Mouse (Mus musculus) testis, postnatal 14 days (tissue): ENCODE results near the gene Laptm4a.

Source experiments
- DNase-seq: peaks from one replicate; pipeline ENCODE4 v3.0.0; 2021; ENCODE audit warnings: low spot score

Laptm4a gene

GRCm38 (mm10) chr12:8921394-8922368 is at the start of gene Laptm4a:
TSS of gene Laptm4a (plus strand) at chr12:8921664.
- DNase-seq, result peak; percentile 98

GRCm38 (mm10) chr12:8875583-8875982 is 45.9 kb upstream of the Laptm4a start:
- no peak for DNase-seq

- no peak for DNase-seq
Observed at GRCm38 (mm10) chr12:8876865-8877264, 44.6 kb upstream of the Laptm4a start.

GRCm38 (mm10) chr12:8877413-8877812 is 44.1 kb upstream of the Laptm4a start:
- no peak for DNase-seq

GRCm38 (mm10) chr12:8878752-8879151 is 42.7 kb upstream of the Laptm4a start:
- no peak for DNase-seq

- DNase-seq, result no peak
Observed at GRCm38 (mm10) chr12:8879389-8879788, 42.1 kb upstream of the Laptm4a start.

- no peak for DNase-seq
Observed at GRCm38 (mm10) chr12:8881736-8882135, 39.7 kb upstream of the Laptm4a start.

- no peak for DNase-seq
Observed at GRCm38 (mm10) chr12:8882376-8882775, 39.1 kb upstream of the Laptm4a start.

- DNase-seq, result no peak
Observed at GRCm38 (mm10) chr12:8884426-8885145, 36.9 kb upstream of the Laptm4a start.

- DNase-seq, result no peak
Observed at GRCm38 (mm10) chr12:8885146-8885543, 36.3 kb upstream of the Laptm4a start.

GRCm38 (mm10) chr12:8885950-8886349 is 35.5 kb upstream of the Laptm4a start:
- no peak for DNase-seq

- DNase-seq, result no peak
Observed at GRCm38 (mm10) chr12:8888445-8888844, 33.0 kb upstream of the Laptm4a start.

- DNase-seq, result peak; percentile 53
Observed at GRCm38 (mm10) chr12:8889117-8889665, 32.3 kb upstream of the Laptm4a start.

- no peak for DNase-seq
Observed at GRCm38 (mm10) chr12:8892876-8893532, 28.5 kb upstream of the Laptm4a start.

GRCm38 (mm10) chr12:8897140-8897539 is 24.3 kb upstream of the Laptm4a start:
- DNase-seq, result no peak

GRCm38 (mm10) chr12:8898879-8899785 is 22.3 kb upstream of the Laptm4a start:
- DNase-seq, result no peak

GRCm38 (mm10) chr12:8900107-8900698 is 21.3 kb upstream of the Laptm4a start:
- DNase-seq, result no peak

GRCm38 (mm10) chr12:8900919-8901663 is 20.4 kb upstream of the Laptm4a start:
- DNase-seq, result no peak

- no peak for DNase-seq
Observed at GRCm38 (mm10) chr12:8901934-8902333, 19.5 kb upstream of the Laptm4a start.

GRCm38 (mm10) chr12:8902479-8902878 is 19.0 kb upstream of the Laptm4a start:
- no peak for DNase-seq
